Mouse (Mus musculus) kidney, adult 2 months (tissue): ENCODE data around the gene Eif4e1b. TPM values are rescaled to one million over a fixed set of nuclear protein-coding genes. Genes with fewer than 3 reads are reported as not detected.

Experiments used
- DNase-seq: peaks from one replicate; pipeline ENCODE4 v3.0.0; 2021
- H3K27ac ChIP-seq: fragments of 200-500 bp; 2 replicates; pipeline ENCODE4 v1.5.1; 2012; ENCODE audit warnings: low read depth, low read length, control low read depth, inconsistent platforms; ENCODE audit not compliant: insufficient read depth
- H3K27me3 ChIP-seq: fragments of 200-500 bp; replicated peaks from 2 replicates; pipeline ENCODE4 v1.6.1; 2012; ENCODE audit warnings: mild to moderate bottlenecking, moderate library complexity, low read length, inconsistent platforms; ENCODE audit not compliant: control insufficient read depth, insufficient read depth
- H3K36me3 ChIP-seq: fragments of 200-500 bp; 2 replicates; pipeline ENCODE4 v1.6.1; 2012; ENCODE audit warnings: mild to moderate bottlenecking, moderate library complexity, low read length, inconsistent platforms; ENCODE audit not compliant: control insufficient read depth, insufficient read depth
- H3K4me1 ChIP-seq: fragments of 200-500 bp; 2 replicates; pipeline ENCODE4 v1.6.1; 2011; ENCODE audit warnings: low read length; ENCODE audit not compliant: control insufficient read depth, insufficient read depth
- H3K4me3 ChIP-seq: fragments of 200-500 bp; 2 replicates; pipeline ENCODE4 v1.5.1; 2011; ENCODE audit warnings: mild to moderate bottlenecking, low read depth, low read length, control low read depth; ENCODE audit not compliant: insufficient read depth
- CTCF ChIP-seq: fragments of 200-500 bp; conservative IDR thresholded peaks from 2 replicates; pipeline ENCODE4 v1.5.1; 2011; ENCODE audit warnings: low read depth, mild to moderate bottlenecking, control low read depth, low read length, moderate library complexity, mixed read lengths; ENCODE audit not compliant: insufficient read depth, insufficient read length
- POLR2A ChIP-seq: fragments of 200-500 bp; IDR thresholded peaks from one replicate; pipeline ENCODE4 v1.6.1; 2011; ENCODE audit warnings: low read depth, low read length, control low read depth
- WGBS: fragments of 180-500 bp; shearing (Covaris S2); methylation state at CpG from one replicate; pipeline ENCODE4 v1.1.7; 2018; 5-methylcytosine and 5-hydroxymethylcytosine counted together
- polyA plus RNA-seq: library from polyadenylated mRNA; depleted of rRNA; stranded (reverse); fragments of >200 nt; gene quantifications from 2 replicates; pipeline ENCODE4 v1.2.3, GENCODE M21; 2012

Gene Eif4e1b
- polyA plus RNA-seq, 1 experiment = not detected

GRCm38 (mm10) chr13:54760164-54760795 is 23.5 kb upstream of the Eif4e1b start:
- H3K27ac ChIP-seq = no peak overlapping the region
- no peaks in the 10 kb centered on the region for H3K27me3 ChIP-seq
- WGBS = 67% methylated on average over 8 of the region's 8 CpGs

GRCm38 (mm10) chr13:54760906-54761305 is 22.9 kb upstream of the Eif4e1b start:
- WGBS = 88% methylated on average over 7 of the region's 7 CpGs
- H3K27ac ChIP-seq = no peak overlapping the region
- no peaks in the 10 kb centered on the region for H3K27me3 ChIP-seq
- no peak for TF ChIP-seq POLR2A
- no peak for TF ChIP-seq CTCF
- H3K4me3 ChIP-seq = no peak overlapping the region
- no peaks in the 10 kb centered on the region for H3K4me1 ChIP-seq
- H3K36me3 ChIP-seq = no peaks in the 10 kb centered on the region
- no peak for DNase-seq

More at GRCm38 (mm10) chr13:54760164-54760795, 23.5 kb upstream of the Eif4e1b start:
- no peaks in the 10 kb centered on the region for H3K36me3 ChIP-seq
- no peaks in the 10 kb centered on the region for H3K4me1 ChIP-seq
- no peak overlapping the region for H3K4me3 ChIP-seq
- no peak for TF ChIP-seq CTCF
- TF ChIP-seq POLR2A = no peak
- no peak for DNase-seq

DNA sequence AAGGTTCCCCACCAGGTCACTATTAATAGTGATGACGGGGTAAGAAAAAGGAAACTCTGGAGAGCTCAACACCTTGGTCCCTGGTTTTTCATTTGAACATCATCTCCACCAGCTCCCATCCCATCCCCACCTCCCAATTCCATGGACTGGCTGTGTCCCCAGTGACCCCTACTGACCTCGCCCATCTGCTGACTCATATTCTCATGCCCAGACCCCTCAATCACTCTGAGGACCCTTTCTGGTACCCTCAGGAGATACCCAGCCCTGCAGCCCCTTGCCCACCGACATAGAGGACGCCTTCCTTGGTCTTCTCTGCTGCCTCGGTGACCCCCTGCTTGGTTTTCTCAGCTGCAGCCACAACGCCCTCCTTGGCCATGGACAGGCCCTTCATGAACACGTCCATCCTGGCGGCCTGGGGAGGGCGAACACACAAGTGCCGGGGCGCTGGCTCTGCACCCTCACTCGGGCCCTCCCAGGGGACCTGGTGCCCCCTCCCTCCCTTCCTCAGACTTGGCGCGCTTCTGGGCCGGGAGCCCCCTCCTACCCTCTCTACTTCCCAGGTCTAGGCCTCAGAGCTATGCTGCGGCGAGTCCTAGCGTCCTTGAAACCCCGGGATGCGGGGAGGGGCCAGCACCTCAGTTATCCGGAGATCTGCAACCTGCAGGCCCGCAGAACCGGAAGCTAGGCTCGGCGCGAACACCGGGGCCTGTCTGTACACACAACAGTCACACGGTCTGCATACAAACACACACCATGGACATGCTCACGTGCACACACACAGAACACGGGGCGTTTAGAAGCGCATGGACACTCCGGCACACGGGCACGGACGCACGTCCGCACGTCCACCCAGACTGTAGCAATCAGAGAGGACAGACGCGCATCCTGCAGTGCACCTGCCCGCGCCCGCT is 18.3 kb upstream of the Eif4e1b start:
- no peak for DNase-seq
- Histone ChIP-seq H3K4me3 (no peak overlapping the region), H3K4me1 (no peaks in the 10 kb centered on the region), H3K36me3 (no peaks in the 10 kb centered on the region), H3K27ac (no peak overlapping the region), H3K27me3 (no peaks in the 10 kb centered on the region)
- whole genome bisulfite sequencing = 7% methylated on average over 44 of the region's 44 CpGs
- TF ChIP-seq POLR2A (no peak), CTCF (no peak)

GRCm38 (mm10) chr13:54766192-54766768 is 17.5 kb upstream of the Eif4e1b start, which contains the start of gene Sncb:
Gene Sncb, minus strand, starts transcription at chr13:54766595.
- TF ChIP-seq POLR2A = no peak
- TF ChIP-seq CTCF = no peak; the same call in 1 of the 2 replicates
- peak; percentile 22 for DNase-seq
- Histone ChIP-seq H3K36me3 (no peaks in the 10 kb centered on the region), H3K27ac (no peak within 1 kb of the TSS), H3K4me1 (no peaks in the 10 kb centered on the region), H3K27me3 (no peaks in the 10 kb centered on the region), H3K4me3 (no peak within 1 kb of the TSS)
- WGBS = 3% methylated on average over 35 of the region's 35 CpGs

- DNase-seq = no peak
- Histone ChIP-seq H3K27ac (no peak overlapping the region), H3K4me3 (no peak overlapping the region), H3K36me3 (no peaks in the 10 kb centered on the region), H3K4me1 (no peaks in the 10 kb centered on the region), H3K27me3 (no peaks in the 10 kb centered on the region)
- WGBS = 71% methylated on average over 4 of the region's 4 CpGs
- no peak for TF ChIP-seq CTCF
- TF ChIP-seq POLR2A = no peak
Measured at GRCm38 (mm10) chr13:54767012-54767411, 16.8 kb upstream of the Eif4e1b start.

GRCm38 (mm10) chr13:54780592-54780991 is 3.2 kb upstream of the Eif4e1b start:
- H3K36me3 ChIP-seq = no peaks in the 10 kb centered on the region
- peak; percentile 24 for DNase-seq
- WGBS = 80% methylated on average over 3 of the region's 3 CpGs
- no peak overlapping the region for H3K27ac ChIP-seq
- no peak overlapping the region for H3K4me3 ChIP-seq
- no peaks in the 10 kb centered on the region for H3K4me1 ChIP-seq
- H3K27me3 ChIP-seq = no peaks in the 10 kb centered on the region
- TF ChIP-seq POLR2A = no peak
- no peak for TF ChIP-seq CTCF

GRCm38 (mm10) chr13:54781086-54781485 is 2.7 kb upstream of the Eif4e1b start:
- no peaks in the 10 kb centered on the region for H3K36me3 ChIP-seq
- H3K27ac ChIP-seq = no peak overlapping the region
- DNase-seq = no peak
- no peak overlapping the region for H3K4me3 ChIP-seq
- no peaks in the 10 kb centered on the region for H3K4me1 ChIP-seq
- 85% methylated on average over 3 of the region's 3 CpGs for WGBS
- TF ChIP-seq CTCF = no peak
- no peak for TF ChIP-seq POLR2A
- no peaks in the 10 kb centered on the region for H3K27me3 ChIP-seq
